Mouse (Mus musculus): Measurements from ENCODE around the gene Zbtb43. TPM values are rescaled to one million over a fixed set of nuclear protein-coding genes. Genes with fewer than 3 reads are reported as not detected.

The Zbtb43 gene
- total and polyA plus RNA-seq, 2 experiments from 2014 or later, result 24.4 to 46.5 TPM

GRCm38 (mm10) chr2:33430771-33431699, 37.3 kb downstream of the Zbtb43 start, which contains the start of gene Zbtb34:
Gene Zbtb34, minus strand, starts transcription at chr2:33431324.
- H3K9me3 ChIP-seq (ENCODE audit: low read length), result no peaks in the 10 kb centered on the region
- no peaks in the 10 kb centered on the region for H3K27me3 ChIP-seq (ENCODE audit: insufficient read depth, low read length)
- peak; percentile 87 for TF ChIP-seq CTCF (IDR thresholded peaks at IDR 0.05; ENCODE audit: low read depth)
- peak within 1 kb of the TSS; percentile 46 for H3K27ac ChIP-seq (ENCODE audit: low read depth, low read length)
- WGBS, result under 1% methylated on average over 51 of the region's 102 CpGs
- ATAC-seq (peak; percentile 76), DNase-seq (peak; percentile 81)
- no peaks in the 10 kb centered on the region for H3K36me3 ChIP-seq (ENCODE audit: insufficient read depth)
- H3K4me2 ChIP-seq (ENCODE audit: low read depth), result peak within 1 kb of the TSS; percentile 85
- H3K9ac ChIP-seq, result peak within 1 kb of the TSS; percentile 78
- H3K4me3 ChIP-seq (ENCODE audit: low read depth, low read length), result peak within 1 kb of the TSS; percentile 80
- H3K4me1 ChIP-seq (ENCODE audit: insufficient read depth), result peaks cover 29% of the 10 kb centered on the region

GRCm38 (mm10) chr2:33430081-33430770, 38.1 kb downstream of the Zbtb43 start:
- Histone ChIP-seq H3K9me3 (ENCODE audit: low read length) (no peaks in the 10 kb centered on the region), H3K27me3 (ENCODE audit: insufficient read depth, low read length) (no peaks in the 10 kb centered on the region), H3K36me3 (ENCODE audit: insufficient read depth) (no peaks in the 10 kb centered on the region), H3K4me2 (ENCODE audit: low read depth) (peak overlapping the region; percentile 85), H3K9ac (peak overlapping the region; percentile 78), H3K4me3 (ENCODE audit: low read depth, low read length) (peak overlapping the region; percentile 80), H3K4me1 (ENCODE audit: insufficient read depth) (peaks cover 21% of the 10 kb centered on the region), H3K27ac (ENCODE audit: low read depth, low read length) (peak overlapping the region; percentile 46; the same call in 1 of the 2 replicates)
- no peak for TF ChIP-seq CTCF (IDR thresholded peaks at IDR 0.05; ENCODE audit: low read depth)
- WGBS, result 7% methylated on average over 13 of the region's 13 CpGs
- DNase-seq (no peak), ATAC-seq (no peak)

GRCm38 (mm10) chr2:33429339-33429738, 39.0 kb downstream of the Zbtb43 start:
- Histone ChIP-seq H3K4me3 (ENCODE audit: low read depth, low read length) (peak overlapping the region; percentile 80), H3K4me2 (ENCODE audit: low read depth) (peak overlapping the region; percentile 85)
- no peak for ATAC-seq

GRCm38 (mm10) chr2:33426640-33427398, 41.5 kb downstream of the Zbtb43 start:
- peak; percentile 72 for DNase-seq
- peaks cover 4% of the 10 kb centered on the region; the same call in 1 of the 2 replicates for H3K36me3 ChIP-seq (ENCODE audit: insufficient read depth)
- H3K4me3 ChIP-seq (ENCODE audit: low read depth, low read length), result no peak overlapping the region
- 54% methylated on average over 10 of the region's 10 CpGs for WGBS
- H3K4me1 ChIP-seq (ENCODE audit: insufficient read depth), result 0 out of 2 replicates have a peak, but pooled peaks cover 19% of the 10 kb centered on the region
- no peaks in the 10 kb centered on the region for H3K9me3 ChIP-seq (ENCODE audit: low read length)
- H3K27me3 ChIP-seq (ENCODE audit: insufficient read depth, low read length), result no peaks in the 10 kb centered on the region
- TF ChIP-seq CTCF (IDR thresholded peaks at IDR 0.05; ENCODE audit: low read depth), result no peak
- H3K9ac ChIP-seq, result no peak overlapping the region
- peak overlapping the region; percentile 66 for H3K27ac ChIP-seq (ENCODE audit: low read depth, low read length)
- no peak overlapping the region for H3K4me2 ChIP-seq (ENCODE audit: low read depth)
- ATAC-seq, result peak; percentile 59

More at GRCm38 (mm10) chr2:33429339-33429738, 39.0 kb downstream of the Zbtb43 start:
- Histone ChIP-seq H3K27me3 (ENCODE audit: insufficient read depth, low read length) (no peaks in the 10 kb centered on the region), H3K27ac (ENCODE audit: low read depth, low read length) (no peak overlapping the region), H3K9ac (0 out of 2 replicates have a peak overlapping the region, but pooled peaks have one; percentile 14), H3K9me3 (ENCODE audit: low read length) (no peaks in the 10 kb centered on the region), H3K4me1 (ENCODE audit: insufficient read depth) (0 out of 2 replicates have a peak, but pooled peaks cover 19% of the 10 kb centered on the region), H3K36me3 (ENCODE audit: insufficient read depth) (no peaks in the 10 kb centered on the region)
- no peak for DNase-seq
- 41% methylated on average over 6 of the region's 6 CpGs for WGBS
- TF ChIP-seq CTCF (IDR thresholded peaks at IDR 0.05; ENCODE audit: low read depth), result no peak

- TF ChIP-seq CTCF (IDR thresholded peaks at IDR 0.05; ENCODE audit: low read depth), result no peak
- Histone ChIP-seq H3K9me3 (ENCODE audit: low read length) (no peaks in the 10 kb centered on the region), H3K27me3 (ENCODE audit: insufficient read depth, low read length) (no peaks in the 10 kb centered on the region), H3K36me3 (ENCODE audit: insufficient read depth) (peaks cover 12% of the 10 kb centered on the region; the same call in 1 of the 2 replicates), H3K4me1 (ENCODE audit: insufficient read depth) (no peaks in the 10 kb centered on the region), H3K9ac (no peak overlapping the region), H3K4me2 (ENCODE audit: low read depth) (no peak overlapping the region), H3K27ac (ENCODE audit: low read depth, low read length) (no peak overlapping the region), H3K4me3 (ENCODE audit: low read depth, low read length) (no peak overlapping the region)
- ATAC-seq (no peak), DNase-seq (no peak)
- 88% methylated on average over 4 of the region's 4 CpGs for WGBS
These were observed 50.9 kb downstream of the Zbtb43 start for GRCm38 (mm10) chr2:33417454-33417853.

- 92% methylated on average over 13 of the region's 13 CpGs for WGBS
- DNase-seq, result no peak
These were observed 54.3 kb downstream of the Zbtb43 start for GRCm38 (mm10) chr2:33414019-33414418.

More at GRCm38 (mm10) chr2:33414019-33414418, 54.3 kb downstream of the Zbtb43 start:
- Histone ChIP-seq H3K36me3 (ENCODE audit: insufficient read depth) (peaks cover 29% of the 10 kb centered on the region), H3K27me3 (ENCODE audit: insufficient read depth, low read length) (no peaks in the 10 kb centered on the region), H3K9me3 (ENCODE audit: low read length) (no peaks in the 10 kb centered on the region), H3K9ac (no peak overlapping the region), H3K4me1 (ENCODE audit: insufficient read depth) (no peaks in the 10 kb centered on the region), H3K27ac (ENCODE audit: low read depth, low read length) (no peak overlapping the region), H3K4me3 (ENCODE audit: low read depth, low read length) (no peak overlapping the region), H3K4me2 (ENCODE audit: low read depth) (no peak overlapping the region)
- TF ChIP-seq CTCF (IDR thresholded peaks at IDR 0.05; ENCODE audit: low read depth), result no peak
- no peak for ATAC-seq
